Mouse (Mus musculus): Measurements from ENCODE around the gene Gdpgp1.

Gene Gdpgp1

GRCm38 (mm10) chr7:80221179-80221750 lies 11.4 kb upstream of the Gdpgp1 start:
- DNase-seq (ENCODE audit: low read depth, low spot score) = no peak

GRCm38 (mm10) chr7:80227065-80227464 lies 5.6 kb upstream of the Gdpgp1 start:
- no peak for DNase-seq (ENCODE audit: low read depth, low spot score)

DNA sequence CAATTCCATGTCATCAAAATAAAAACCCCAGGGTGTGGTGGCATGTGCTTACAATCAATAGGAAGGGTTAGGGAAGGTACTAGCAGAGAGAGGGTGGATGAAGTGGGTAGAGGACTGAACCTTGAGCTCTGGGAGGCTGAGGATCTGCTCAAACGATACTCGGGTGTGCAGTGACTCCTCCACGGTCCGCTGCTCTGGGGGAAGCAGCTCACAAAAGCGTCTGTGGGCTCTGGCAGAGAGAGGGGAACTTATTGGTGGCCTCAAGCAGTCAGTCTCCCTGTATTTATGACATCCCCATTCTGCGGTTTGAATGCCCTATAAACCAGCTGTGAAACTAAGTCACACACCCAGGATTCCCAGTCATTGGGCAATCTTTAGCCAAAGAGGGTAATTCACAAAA lies 2.5 kb upstream of the Gdpgp1 start:
- no peak for DNase-seq (ENCODE audit: low read depth, low spot score)

DNA sequence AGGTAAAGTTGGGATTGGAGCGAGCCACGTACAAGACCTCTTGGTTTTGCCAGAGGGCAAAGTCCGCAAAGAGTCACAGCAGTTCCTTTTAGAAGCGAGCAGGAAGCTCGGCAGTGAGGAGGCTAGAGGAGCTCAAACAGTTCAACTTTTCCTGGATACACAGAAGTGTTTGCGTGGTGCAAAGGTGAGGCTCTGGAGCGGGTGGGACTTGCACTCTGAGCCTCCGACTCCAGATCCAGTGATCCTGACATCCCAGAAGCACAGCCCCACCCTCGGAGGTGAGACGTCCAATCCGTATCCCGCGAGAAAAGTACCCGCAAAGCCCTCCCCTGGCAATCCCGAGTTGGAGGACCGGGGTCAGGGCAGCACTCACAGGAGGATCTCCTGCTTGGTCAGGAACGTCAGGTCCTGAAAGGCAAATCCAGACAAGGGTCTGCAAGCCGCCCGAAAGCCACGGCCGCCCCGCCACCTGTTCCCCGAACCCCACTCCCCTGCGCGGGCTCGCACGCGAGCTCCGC lies 635 bp upstream of the Gdpgp1 start:
- DNase-seq (ENCODE audit: low read depth, low spot score) = peak; percentile 51

GRCm38 (mm10) chr7:80233799-80234198 lies 1.1 kb downstream of the Gdpgp1 start:
- DNase-seq (ENCODE audit: low read depth, low spot score) = no peak

DNA sequence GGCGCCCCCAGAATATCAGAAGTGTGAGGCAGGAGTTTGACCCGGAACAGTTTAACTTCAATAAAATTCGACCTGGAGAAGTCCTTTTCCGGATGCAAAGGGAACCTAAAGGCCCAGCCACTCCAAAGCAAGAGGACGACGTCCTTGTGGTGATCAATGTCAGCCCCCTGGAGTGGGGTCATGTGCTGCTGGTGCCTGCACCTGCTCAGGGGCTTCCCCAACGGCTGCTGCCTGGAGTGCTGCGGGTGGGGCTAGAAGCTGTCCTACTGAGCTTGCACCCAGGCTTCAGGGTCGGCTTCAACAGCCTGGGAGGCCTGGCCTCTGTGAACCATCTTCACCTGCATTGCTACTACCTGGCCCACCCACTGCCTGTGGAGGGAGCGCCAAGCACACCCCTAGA lies 5.9 kb downstream of the Gdpgp1 start:
- DNase-seq (ENCODE audit: low read depth, low spot score) = no peak

GRCm38 (mm10) chr7:80241661-80242060 lies 9.0 kb downstream of the Gdpgp1 start:
- DNase-seq (ENCODE audit: low read depth, low spot score) = no peak

DNA sequence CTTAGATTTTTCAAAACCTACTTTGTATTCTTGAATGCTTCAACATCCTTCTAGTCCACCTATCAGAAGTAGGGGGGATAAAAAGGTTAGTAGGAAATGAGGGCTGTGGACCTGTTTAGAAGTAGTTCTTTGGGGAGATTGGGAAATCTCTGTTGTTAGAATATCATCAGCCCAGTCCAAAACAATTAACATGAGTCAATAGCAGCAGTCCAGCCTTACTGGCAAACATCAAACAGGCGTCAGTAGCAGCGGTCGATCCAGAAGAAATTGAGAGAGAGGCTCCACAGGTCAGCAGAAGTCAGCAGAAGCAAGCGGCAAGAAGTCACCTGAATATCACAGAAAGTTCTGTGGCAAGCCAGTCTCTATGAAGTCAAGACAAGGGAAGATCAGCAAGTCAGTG lies 12.2 kb downstream of the Gdpgp1 start:
- no peak for DNase-seq (ENCODE audit: low read depth, low spot score)

GRCm38 (mm10) chr7:80246148-80246721 lies 13.6 kb downstream of the Gdpgp1 start, which contains the start of gene Ttll13:
Gene Ttll13 (plus strand): TSS chr7:80246376.
- peak; percentile 95 for DNase-seq (ENCODE audit: low read depth, low spot score)

GRCm38 (mm10) chr7:80246859-80247258 lies 14.2 kb downstream of the Gdpgp1 start:
- DNase-seq (ENCODE audit: low read depth, low spot score) = no peak

- no peak for DNase-seq (ENCODE audit: low read depth, low spot score)
These were observed 19.8 kb downstream of the Gdpgp1 start for GRCm38 (mm10) chr7:80252437-80252836.

DNA sequence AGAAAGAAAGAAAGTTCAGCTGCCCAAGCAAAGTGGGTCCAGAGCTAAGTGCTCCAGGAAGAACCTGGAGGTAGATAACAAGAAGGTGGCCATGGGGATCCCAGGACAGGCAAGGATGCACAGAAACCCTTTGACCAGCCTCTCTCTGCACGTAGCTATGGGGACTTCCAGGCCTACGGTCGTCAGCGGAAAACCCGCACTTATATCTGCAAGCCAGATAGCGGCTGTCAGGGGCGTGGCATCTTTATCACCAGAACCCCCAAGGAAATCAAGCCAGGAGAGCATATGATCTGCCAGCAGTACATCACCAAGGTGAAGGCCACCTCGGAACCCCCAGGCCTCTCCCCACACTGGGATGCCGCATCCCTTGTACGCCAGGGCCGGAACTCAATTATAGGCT lies 20.2 kb downstream of the Gdpgp1 start:
- DNase-seq (ENCODE audit: low read depth, low spot score) = no peak

DNA sequence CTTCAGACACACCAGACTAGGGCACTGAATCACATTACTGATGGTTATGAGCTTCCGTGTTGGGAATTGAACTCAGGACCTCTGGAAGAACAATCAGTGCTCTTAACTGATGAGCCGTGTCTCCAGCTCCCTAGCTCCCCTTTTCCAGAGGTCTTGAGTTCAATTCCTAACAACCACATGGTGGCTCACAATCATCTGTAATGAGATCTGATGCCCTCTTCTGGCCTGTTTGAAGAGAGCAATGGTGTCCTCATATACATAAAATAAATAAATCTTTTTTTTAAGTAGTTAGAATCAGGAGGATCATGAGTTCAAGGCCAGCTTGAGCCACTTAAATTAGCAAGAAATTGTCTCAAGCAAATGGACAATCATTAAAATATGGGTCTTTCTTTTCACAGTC lies 23.3 kb downstream of the Gdpgp1 start:
- no peak for DNase-seq (ENCODE audit: low read depth, low spot score)

DNA sequence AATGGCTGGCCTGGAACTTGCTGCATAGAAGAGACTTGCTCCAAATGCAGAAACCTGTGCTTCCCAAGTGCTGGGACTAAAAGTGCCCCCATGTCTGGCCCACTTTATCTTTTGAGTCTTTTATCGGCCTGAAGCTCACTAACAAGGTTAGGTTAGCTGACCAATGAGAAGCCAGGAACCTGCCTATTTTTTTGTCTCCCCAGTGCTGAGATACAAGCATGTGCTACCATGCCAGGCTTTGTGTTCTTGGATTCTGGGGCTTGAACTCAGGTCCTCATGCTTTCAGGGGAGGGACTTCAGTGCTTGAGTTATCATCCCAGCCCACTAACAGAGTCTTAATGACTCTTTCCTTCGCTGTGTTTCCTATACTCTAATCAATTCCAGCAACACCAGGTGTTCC lies 25.0 kb downstream of the Gdpgp1 start:
- no peak for DNase-seq (ENCODE audit: low read depth, low spot score)

DNA sequence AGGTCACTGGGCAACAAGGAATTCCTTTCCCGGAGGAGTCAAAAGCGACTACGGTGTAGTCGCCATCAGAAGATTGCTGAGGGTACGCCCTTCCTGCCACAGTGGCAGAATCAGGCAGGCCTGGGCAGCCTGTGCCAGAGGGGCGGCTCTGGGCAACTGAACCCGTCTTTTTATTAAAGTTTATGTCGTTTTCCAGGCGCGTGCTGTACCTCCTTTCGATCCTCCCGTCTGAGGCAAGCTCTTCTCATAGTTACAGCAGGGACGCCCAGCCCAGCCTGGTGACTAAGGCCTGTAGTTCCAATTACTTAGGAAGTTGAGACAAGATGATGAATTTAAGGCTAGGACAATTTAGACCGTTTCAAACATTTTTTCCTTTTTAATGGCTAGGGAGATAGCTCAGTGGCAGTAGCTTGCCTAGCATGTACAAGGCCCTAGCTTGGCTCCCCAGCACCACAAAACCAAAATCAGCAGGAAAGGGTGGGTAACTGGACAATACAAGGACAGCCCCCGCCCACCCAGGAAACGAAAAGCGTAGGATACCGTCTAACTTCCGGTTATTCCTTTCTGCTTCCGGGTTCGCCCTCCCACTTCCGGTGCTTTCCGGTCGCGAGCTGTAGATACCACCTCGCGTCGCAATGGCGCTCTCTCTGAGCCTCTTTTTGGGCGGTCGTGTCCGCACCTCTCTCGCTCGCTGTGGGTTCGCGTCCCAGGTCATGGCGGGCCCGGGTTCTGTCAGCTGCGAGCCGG lies 28.1 kb downstream of the Gdpgp1 start, which contains the start of gene Ngrn:
Gene Ngrn (plus strand): TSS at position 591 of the 747 bp plus-strand sequence.
- DNase-seq (ENCODE audit: low read depth, low spot score) = peak; percentile 76

GRCm38 (mm10) chr7:80261372-80261990 lies 28.8 kb downstream of the Gdpgp1 start:
- no peak for DNase-seq (ENCODE audit: low read depth, low spot score)

GRCm38 (mm10) chr7:80264606-80265005 lies 31.9 kb downstream of the Gdpgp1 start:
- DNase-seq (ENCODE audit: low read depth, low spot score) = no peak

- no peak for DNase-seq (ENCODE audit: low read depth, low spot score)
These were observed 35.1 kb downstream of the Gdpgp1 start for GRCm38 (mm10) chr7:80267764-80268163.

GRCm38 (mm10) chr7:80268897-80269750 lies 36.5 kb downstream of the Gdpgp1 start, which contains the start of gene Vps33b:
Gene Vps33b (plus strand): TSS chr7:80269649.
- DNase-seq (ENCODE audit: low read depth, low spot score) = peak; percentile 92

DNA sequence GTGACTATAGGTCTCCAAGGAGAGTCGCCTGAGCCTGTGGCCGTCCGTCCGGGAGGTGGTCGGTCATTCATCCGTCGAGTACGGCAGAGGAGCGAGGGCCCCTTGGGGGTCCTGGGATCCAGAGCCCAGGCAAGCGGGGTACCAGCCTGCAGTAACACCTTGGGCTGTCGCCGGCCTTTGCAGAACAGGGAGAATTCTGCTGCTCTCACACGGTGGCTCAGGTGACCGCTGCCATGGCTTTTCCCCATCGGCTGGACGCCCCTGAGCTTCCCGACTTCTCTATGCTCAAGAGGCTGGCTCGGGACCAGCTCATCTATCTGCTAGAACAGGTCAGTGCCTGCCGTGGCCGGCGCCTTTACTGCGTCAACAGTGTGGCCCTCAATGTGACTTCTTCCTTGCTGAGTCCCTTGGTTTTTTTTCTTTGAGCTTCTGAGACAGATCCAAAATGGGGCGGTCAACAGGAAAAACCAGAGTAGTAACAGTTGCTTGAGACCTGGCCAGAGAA lies 37.1 kb downstream of the Gdpgp1 start:
- no peak for DNase-seq (ENCODE audit: low read depth, low spot score)

- no peak for DNase-seq (ENCODE audit: low read depth, low spot score)
These were observed 40.8 kb downstream of the Gdpgp1 start for GRCm38 (mm10) chr7:80273456-80273855.

Measured in c-Kit-negative CD71-positive TER-119-positive erythroid progenitor cells, embryonic 14.5 days (primary cell).